Mouse (Mus musculus): ENCODE measurements at regions not wholly inside any gene's neighbourhood (a gene's known extent, or its start where the extent isn't known, plus 50 kb on each side); places are given as distances from the start of the nearest gene placed in this dataset.
"Not testable (repeated sequence)": the region's sequence is repeated elsewhere in the genome, so short reads cannot be mapped to it uniquely, and the experiment has no call there.

- peak overlapping the region; percentile 79 for H3K4me3 ChIP-seq (ENCODE audit: low read length)
- 50% methylated on average over 14 of the region's 14 CpGs for WGBS
- H3K36me3 ChIP-seq (ENCODE audit: insufficient read depth, low read length), result no peaks in the 10 kb centered on the region
- no peak for TF ChIP-seq CTCF (IDR thresholded peaks at IDR 0.05; ENCODE audit: low read depth)
- ATAC-seq (no peak), DNase-seq (ENCODE audit: low spot score) (no peak)
- peak overlapping the region; percentile 45 for H3K9ac ChIP-seq (replicated peaks; ENCODE audit: low read length)
- H3K4me2 ChIP-seq (ENCODE audit: low read depth, low read length), result peak overlapping the region; percentile 56
- H3K27ac ChIP-seq, result peak overlapping the region; percentile 75
- H3K4me1 ChIP-seq (ENCODE audit: insufficient read depth, low read length), result no peaks in the 10 kb centered on the region
- no peaks in the 10 kb centered on the region for H3K27me3 ChIP-seq (ENCODE audit: insufficient read depth, low read length)
- H3K9me3 ChIP-seq (ENCODE audit: low read length), result no peaks in the 10 kb centered on the region
Measured at GRCm38 (mm10) chr1:7398678-7399218, 2591.1 kb downstream of the Gm37988 start.

- not testable (repeated sequence) for H3K4me1 ChIP-seq (ENCODE audit: insufficient read depth, low read length); DNase-seq (ENCODE audit: low spot score); H3K4me3 ChIP-seq (ENCODE audit: low read length); H3K9me3 ChIP-seq (ENCODE audit: low read length); H3K27me3 ChIP-seq (ENCODE audit: insufficient read depth, low read length); H3K9ac ChIP-seq (replicated peaks; ENCODE audit: low read length); H3K27ac ChIP-seq; ATAC-seq; H3K4me2 ChIP-seq (ENCODE audit: low read depth, low read length); H3K36me3 ChIP-seq (ENCODE audit: insufficient read depth, low read length)
- 79% methylated on average over 5 of the region's 5 CpGs for WGBS
Measured at GRCm38 (mm10) chr1:7405651-7406050, 2598.0 kb downstream of the Gm37988 start.

- H3K36me3 ChIP-seq (ENCODE audit: insufficient read depth, low read length), result no peaks in the 10 kb centered on the region
- no peaks in the 10 kb centered on the region for H3K9me3 ChIP-seq (ENCODE audit: low read length)
- ATAC-seq, result no peak
- H3K9ac ChIP-seq (replicated peaks; ENCODE audit: low read length), result no peak overlapping the region
- DNase-seq (ENCODE audit: low spot score), result no peak
- WGBS, result 86% methylated on average over 1 of the region's 1 CpGs
- H3K4me3 ChIP-seq (ENCODE audit: low read length), result no peak overlapping the region
- H3K4me1 ChIP-seq (ENCODE audit: insufficient read depth, low read length), result no peaks in the 10 kb centered on the region
- TF ChIP-seq CTCF (IDR thresholded peaks at IDR 0.05; ENCODE audit: low read depth), result no peak
- no peak overlapping the region for H3K4me2 ChIP-seq (ENCODE audit: low read depth, low read length)
- H3K27ac ChIP-seq, result no peak overlapping the region
- H3K27me3 ChIP-seq (ENCODE audit: insufficient read depth, low read length), result no peaks in the 10 kb centered on the region
Measured at GRCm38 (mm10) chr1:7414444-7414843, 2606.8 kb downstream of the Gm37988 start.

GRCm38 (mm10) chr1:7451660-7452155 lies 2644.0 kb downstream of the Gm37988 start:
- Histone ChIP-seq H3K4me3 (ENCODE audit: low read length) (no peak overlapping the region), H3K4me1 (ENCODE audit: insufficient read depth, low read length) (no peaks in the 10 kb centered on the region), H3K27ac (no peak overlapping the region), H3K9me3 (ENCODE audit: low read length) (no peaks in the 10 kb centered on the region), H3K4me2 (ENCODE audit: low read depth, low read length) (no peak overlapping the region), H3K36me3 (ENCODE audit: insufficient read depth, low read length) (no peaks in the 10 kb centered on the region), H3K27me3 (ENCODE audit: insufficient read depth, low read length) (no peaks in the 10 kb centered on the region), H3K9ac (replicated peaks; ENCODE audit: low read length) (no peak overlapping the region)
- ATAC-seq, result no peak
- WGBS, result 90% methylated on average over 3 of the region's 3 CpGs
- no peak for TF ChIP-seq CTCF (IDR thresholded peaks at IDR 0.05; ENCODE audit: low read depth)
- DNase-seq (ENCODE audit: low spot score), result no peak

DNA sequence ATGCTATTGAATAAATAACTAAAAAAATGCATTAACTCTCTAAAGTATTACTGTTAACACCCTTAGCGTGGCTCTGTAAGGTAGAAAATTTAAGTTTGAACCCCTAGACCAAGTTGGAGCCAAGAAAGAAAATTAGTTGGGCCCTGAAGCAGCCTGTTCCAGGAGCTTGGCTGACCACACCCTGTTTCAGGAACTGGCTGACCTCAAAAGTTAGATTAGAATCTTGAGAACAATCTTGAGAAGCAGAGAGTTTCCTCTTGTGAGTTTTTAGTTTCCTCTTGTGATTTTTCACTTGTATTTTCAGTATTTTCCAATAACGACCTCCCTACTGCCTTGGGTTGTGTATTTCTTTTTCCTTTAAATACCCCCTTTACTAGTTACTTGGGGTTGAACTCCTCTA lies 2647.2 kb downstream of the Gm37988 start:
- WGBS, result 79% methylated on average over 2 of the region's 2 CpGs

DNA sequence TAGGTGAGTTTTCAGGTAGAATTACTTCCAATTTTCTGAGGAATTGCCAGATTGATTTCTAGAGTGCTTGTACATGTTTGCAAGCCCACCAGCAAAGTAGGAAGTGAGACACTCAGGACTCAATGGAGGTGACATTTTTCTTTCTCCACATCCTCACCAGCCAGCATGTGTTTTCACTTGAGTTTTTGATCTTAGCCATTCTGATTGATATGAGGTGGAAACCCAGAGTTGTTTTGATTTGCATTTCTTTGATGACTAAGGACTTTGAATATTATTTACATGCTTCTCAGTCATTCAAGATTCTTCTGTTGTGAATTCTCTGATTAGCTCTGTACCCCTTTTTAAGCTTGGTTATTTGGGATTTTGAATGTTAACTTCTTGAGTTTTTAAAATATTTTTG lies 2650.2 kb downstream of the Gm37988 start:
- H3K4me2 ChIP-seq (ENCODE audit: low read depth, low read length), result no peak overlapping the region
- ATAC-seq (no peak), DNase-seq (ENCODE audit: low spot score) (no peak)
- no peak for TF ChIP-seq CTCF (IDR thresholded peaks at IDR 0.05; ENCODE audit: low read depth)
- no peak overlapping the region for H3K4me3 ChIP-seq (ENCODE audit: low read length)
- no peaks in the 10 kb centered on the region for H3K36me3 ChIP-seq (ENCODE audit: insufficient read depth, low read length)
- no peaks in the 10 kb centered on the region for H3K4me1 ChIP-seq (ENCODE audit: insufficient read depth, low read length)
- H3K27ac ChIP-seq, result no peak overlapping the region
- no peaks in the 10 kb centered on the region for H3K9me3 ChIP-seq (ENCODE audit: low read length)
- no peaks in the 10 kb centered on the region for H3K27me3 ChIP-seq (ENCODE audit: insufficient read depth, low read length)
- H3K9ac ChIP-seq (replicated peaks; ENCODE audit: low read length), result no peak overlapping the region

More for the DNA sequence above, 2647.2 kb downstream of the Gm37988 start:
- ATAC-seq (no peak), DNase-seq (ENCODE audit: low spot score) (no peak)
- Histone ChIP-seq H3K9me3 (ENCODE audit: low read length) (no peaks in the 10 kb centered on the region), H3K4me2 (ENCODE audit: low read depth, low read length) (no peak overlapping the region), H3K36me3 (ENCODE audit: insufficient read depth, low read length) (no peaks in the 10 kb centered on the region), H3K27me3 (ENCODE audit: insufficient read depth, low read length) (no peaks in the 10 kb centered on the region), H3K27ac (no peak overlapping the region), H3K9ac (replicated peaks; ENCODE audit: low read length) (no peak overlapping the region), H3K4me3 (ENCODE audit: low read length) (no peak overlapping the region), H3K4me1 (ENCODE audit: insufficient read depth, low read length) (no peaks in the 10 kb centered on the region)
- TF ChIP-seq CTCF (IDR thresholded peaks at IDR 0.05; ENCODE audit: low read depth), result no peak

DNA sequence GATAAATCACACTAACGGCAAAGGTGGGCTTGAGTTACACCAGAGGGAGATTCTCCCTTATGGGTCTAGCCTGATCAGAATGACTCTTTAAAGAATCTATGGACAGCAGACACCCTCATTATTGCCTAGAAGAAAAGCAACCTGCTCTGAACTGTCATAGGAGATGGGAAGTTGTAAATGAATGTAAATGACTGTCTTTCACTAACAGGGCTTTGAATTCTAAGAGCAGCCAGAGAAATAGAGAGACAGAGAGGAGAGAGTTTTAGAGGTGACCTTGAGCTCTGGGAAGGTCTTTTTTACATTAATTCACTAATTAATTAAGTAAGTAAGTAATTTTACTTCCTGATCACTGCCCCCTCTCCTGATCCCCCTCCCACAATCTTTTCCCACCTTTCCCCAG lies 2686.4 kb downstream of the Gm37988 start:
- 89% methylated on average over 1 of the region's 1 CpGs for WGBS
- Histone ChIP-seq H3K4me1 (ENCODE audit: insufficient read depth, low read length) (no peaks in the 10 kb centered on the region), H3K9ac (replicated peaks; ENCODE audit: low read length) (no peak overlapping the region), H3K27me3 (ENCODE audit: insufficient read depth, low read length) (no peaks in the 10 kb centered on the region), H3K27ac (no peak overlapping the region), H3K9me3 (ENCODE audit: low read length) (no peaks in the 10 kb centered on the region), H3K36me3 (ENCODE audit: insufficient read depth, low read length) (no peaks in the 10 kb centered on the region), H3K4me2 (ENCODE audit: low read depth, low read length) (no peak overlapping the region), H3K4me3 (ENCODE audit: low read length) (no peak overlapping the region)
- ATAC-seq (no peak), DNase-seq (ENCODE audit: low spot score) (no peak)
- no peak for TF ChIP-seq CTCF (IDR thresholded peaks at IDR 0.05; ENCODE audit: low read depth)

Data from hindbrain, postnatal 0 days (tissue).